Mouse (Mus musculus) kidney, adult 8-10 months (tissue): Measurements from ENCODE around the gene Tep1.

Experiments
- DNase-seq, 2 experiments: peaks; one replicate each; pipeline ENCODE4 v3.0.0; 2022

The Tep1 gene

GRCm38 (mm10) chr14:50785251-50785637 is 85.1 kb downstream of the Tep1 start, which contains the start of gene Ttc5:
TSS of gene Ttc5 (minus strand) at chr14:50785519.
- DNase-seq: peak; percentile 85 to 93

GRCm38 (mm10) chr14:50784391-50785250 is 85.7 kb downstream of the Tep1 start:
- peak in 1 of 2 experiments; percentile 5 for DNase-seq

GRCm38 (mm10) chr14:50782166-50782565 is 88.2 kb downstream of the Tep1 start:
- no peak for DNase-seq
